Mouse (Mus musculus) CH12.LX (cell line): ENCODE measurements around the gene Bicc1. TPM values are rescaled to one million over a fixed set of nuclear protein-coding genes. Genes with fewer than 3 reads are reported as not detected.
"Not testable (repeated sequence)": the region's sequence is repeated elsewhere in the genome, so short reads cannot be mapped to it uniquely, and the experiment has no call there.

Source experiments
- DNase-seq: peaks from one replicate; pipeline ENCODE4 v3.0.0-alpha.2; 2013; ENCODE audit errors: extremely low read depth
- H3K27ac ChIP-seq: 2 replicates; pipeline ENCODE4 v1.5.1; 2012; ENCODE audit warnings: low read depth, mild to moderate bottlenecking, control low read depth, moderate library complexity; ENCODE audit not compliant: insufficient read depth
- H3K27me3 ChIP-seq: replicated peaks from 2 replicates; pipeline ENCODE3; 2012; ENCODE audit warnings: inconsistent platforms
- H3K36me3 ChIP-seq, 2 experiments: replicated peaks in 1 of 2; 2 replicates each; pipeline versions ENCODE3 to v1.6.1; 2012; ENCODE audit warnings: inconsistent platforms in 1 of 2, low read length in 1 of 2, mild to moderate bottlenecking in 1 of 2, mixed read lengths in 1 of 2, moderate library complexity in 1 of 2; ENCODE audit not compliant: control insufficient read depth in 1 of 2, insufficient read depth in 1 of 2
- H3K4me1 ChIP-seq, 2 experiments: 2 replicates each; pipeline ENCODE4 v1.6.1; 2012; ENCODE audit warnings: inconsistent platforms in 1 of 2, moderate library complexity in 1 of 2; ENCODE audit not compliant: insufficient read depth in 2 of 2, control insufficient read depth in 1 of 2
- H3K4me2 ChIP-seq: 2 replicates; pipeline ENCODE4 v1.6.1; 2012; ENCODE audit warnings: low read depth, mild to moderate bottlenecking, control low read depth; ENCODE audit not compliant: poor library complexity, insufficient read depth, severe bottlenecking
- H3K4me3 ChIP-seq, 3 experiments: fragments of 150-350 bp in 1 of 3; sonication (generic) in 1 of 3; replicated peaks in 1 of 3; 2 replicates each; pipeline versions ENCODE3 to v1.5.1; 2011 to 2012; ENCODE audit warnings: low read depth in 2 of 3, low read length in 2 of 3, mild to moderate bottlenecking in 2 of 3, moderate library complexity in 2 of 3, control low read depth in 1 of 3, improper control_type of control experiment in 1 of 3, inconsistent platforms in 1 of 3, mixed read lengths in 1 of 3; ENCODE audit not compliant: poor library complexity in 1 of 3
- H3K79me2 ChIP-seq: replicated peaks from 2 replicates; pipeline ENCODE4 v1.6.1; 2012; ENCODE audit warnings: mild to moderate bottlenecking, moderate library complexity; ENCODE audit not compliant: control insufficient read depth, poor library complexity, insufficient read depth, severe bottlenecking; ENCODE audit errors: extremely low read depth
- H3K9ac ChIP-seq: 2 replicates; pipeline ENCODE4 v1.6.1; 2012; ENCODE audit warnings: low read depth, mild to moderate bottlenecking, control low read depth, moderate library complexity; ENCODE audit not compliant: insufficient read depth
- H3K9me3 ChIP-seq: replicated peaks from 2 replicates; pipeline ENCODE3; 2012; ENCODE audit warnings: low read length, inconsistent platforms, mixed read lengths
- BHLHE40 ChIP-seq: IDR thresholded peaks from 2 replicates; pipeline ENCODE4 v1.6.1; 2011; ENCODE audit warnings: mild to moderate bottlenecking, low read depth, low read length, improper control_type of control experiment
- CHD1 ChIP-seq: IDR thresholded peaks from 2 replicates; pipeline ENCODE4 v1.6.1; 2012; ENCODE audit warnings: low read depth, low read length, improper control_type of control experiment, inconsistent platforms
- E2F4 ChIP-seq: IDR thresholded peaks from 2 replicates; pipeline ENCODE4 v1.6.1; 2011; ENCODE audit warnings: low read depth, low read length, improper control_type of control experiment; ENCODE audit not compliant: insufficient replicate concordance
- EP300 ChIP-seq: IDR thresholded peaks from 2 replicates; pipeline ENCODE4 v1.6.1; 2011; ENCODE audit warnings: low read length, improper control_type of control experiment
- GABPA ChIP-seq: IDR thresholded peaks from 2 replicates; pipeline ENCODE4 v1.6.1; 2012; ENCODE audit warnings: low read depth, low read length, improper control_type of control experiment, inconsistent platforms; ENCODE audit not compliant: insufficient replicate concordance
- IRF4 ChIP-seq: IDR thresholded peaks from 2 replicates; pipeline ENCODE4 v1.6.1; 2014; ENCODE audit warnings: low read depth, mild to moderate bottlenecking, inconsistent platforms, low read length, improper control_type of control experiment
- JUN ChIP-seq: IDR thresholded peaks from 2 replicates; pipeline ENCODE4 v1.6.1; 2011; ENCODE audit warnings: low read depth, mild to moderate bottlenecking, low read length, improper control_type of control experiment, moderate library complexity; ENCODE audit not compliant: insufficient read depth
- KAT2A ChIP-seq: IDR thresholded peaks from 2 replicates; pipeline ENCODE4 v1.6.1; 2012; ENCODE audit warnings: low read length, improper control_type of control experiment, inconsistent platforms; ENCODE audit not compliant: insufficient replicate concordance
- MAFK ChIP-seq: IDR thresholded peaks from 2 replicates; pipeline ENCODE4 v1.6.1; 2011; ENCODE audit warnings: low read length, improper control_type of control experiment; ENCODE audit not compliant: insufficient replicate concordance
- MAZ ChIP-seq: IDR thresholded peaks from 2 replicates; pipeline ENCODE4 v1.6.1; 2012; ENCODE audit warnings: low read depth, mild to moderate bottlenecking, inconsistent platforms, low read length, improper control_type of control experiment, moderate library complexity
- MXI1 ChIP-seq: IDR thresholded peaks from 2 replicates; pipeline ENCODE4 v1.6.1; 2011; ENCODE audit warnings: mild to moderate bottlenecking, low read depth, low read length, improper control_type of control experiment
- RCOR1 ChIP-seq: conservative IDR thresholded peaks from 2 replicates; pipeline ENCODE4 v1.6.1; 2012; ENCODE audit warnings: low read depth, mild to moderate bottlenecking, inconsistent platforms, low read length, improper control_type of control experiment
- TBP ChIP-seq: conservative IDR thresholded peaks from 2 replicates; pipeline ENCODE4 v1.6.1; 2011; ENCODE audit warnings: low read depth, low read length, improper control_type of control experiment
- USF1 ChIP-seq: IDR thresholded peaks from 2 replicates; pipeline ENCODE4 v1.6.1; 2014; ENCODE audit warnings: low read depth, mild to moderate bottlenecking, inconsistent platforms, low read length, improper control_type of control experiment
- ZC3H11A ChIP-seq: IDR thresholded peaks from 2 replicates; pipeline ENCODE4 v1.6.1; 2012; ENCODE audit warnings: low read depth, mild to moderate bottlenecking, inconsistent platforms, low read length, improper control_type of control experiment
- dilution Hi-C: fragments of 300-500 bp; cut with MboI; formaldehyde crosslinking; loops from 2 replicates; pipeline ENCODE4 v1.14.3; 2020; ENCODE audit warnings: low sequenced_read_pairs; ENCODE audit not compliant: extremely low pct_unique_long_range_greater_than_20kb, extremely low pct_ligation_motif_present
- in situ Hi-C: fragments of 300-500 bp; cut with MboI; formaldehyde crosslinking; loops from 3 replicates; pipeline ENCODE4 v1.14.3; 2019; ENCODE audit warnings: low sequenced_read_pairs, low pct_ligation_motif_present, low pct_unique_long_range_greater_than_20kb, mixed read lengths
- polyA plus RNA-seq: library from polyadenylated mRNA; unstranded; fragments of >175 nt; gene quantifications from 2 replicates; pipeline ENCODE4 v1.2.1, GENCODE M21; 2012; ENCODE audit warnings: low read depth; ENCODE audit not compliant: insufficient read length
- total RNA-seq, 2 experiments: library from RNA; depleted of rRNA; stranded (reverse); fragments of 300-350 nt in 1 of 2; fragments of >200 nt in 1 of 2; gene quantifications; 2 replicates each; pipeline ENCODE4 v1.2.3; 2012 to 2014

Gene Bicc1
- total and polyA plus RNA-seq, 3 experiments = not detected

DNA sequence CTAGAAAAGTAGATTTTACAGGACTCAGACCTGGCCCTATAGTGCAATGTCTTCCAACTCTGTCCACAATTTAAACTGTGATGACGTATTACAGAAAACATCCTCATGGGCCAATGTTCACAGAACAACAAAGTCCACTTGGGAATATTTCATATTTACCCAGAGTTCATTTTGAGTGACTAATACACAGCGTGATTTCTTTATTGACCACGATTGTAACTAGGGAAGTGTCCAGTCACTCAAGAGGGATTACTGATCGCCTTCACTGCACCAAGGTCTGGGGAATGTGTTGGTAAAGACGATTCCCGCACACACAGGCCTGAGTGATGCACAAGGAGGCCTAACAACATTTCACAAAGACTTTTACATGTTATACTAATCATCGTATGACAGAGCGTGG is 197.9 kb downstream of the Bicc1 start:
- Histone ChIP-seq H3K4me2 (no peak overlapping the region), H3K4me3 (no peak overlapping the region), H3K9ac (no peak overlapping the region), H3K79me2 (no peaks in the 10 kb centered on the region), H3K36me3 (no peaks in the 10 kb centered on the region), H3K27me3 (no peaks in the 10 kb centered on the region), H3K27ac (no peak overlapping the region), H3K4me1 (no peaks in the 10 kb centered on the region), H3K9me3 (peaks cover 38% of the 10 kb centered on the region)
- DNase-seq = no peak
- dilution Hi-C loops (no loop called here), in situ Hi-C loops (loop anchor here (25.0 kb wide), 1 partner anchor 649 kb away; no protein-coding TSS in a partner anchor)
- TF ChIP-seq EP300 (no peak), RCOR1 (no peak), GABPA (no peak), BHLHE40 (no peak), TBP (no peak), MAZ (no peak), ZC3H11A (no peak), MXI1 (no peak), USF1 (no peak), MAFK (no peak), JUN (no peak), CHD1 (no peak), KAT2A (no peak), E2F4 (no peak), IRF4 (no peak)

DNA sequence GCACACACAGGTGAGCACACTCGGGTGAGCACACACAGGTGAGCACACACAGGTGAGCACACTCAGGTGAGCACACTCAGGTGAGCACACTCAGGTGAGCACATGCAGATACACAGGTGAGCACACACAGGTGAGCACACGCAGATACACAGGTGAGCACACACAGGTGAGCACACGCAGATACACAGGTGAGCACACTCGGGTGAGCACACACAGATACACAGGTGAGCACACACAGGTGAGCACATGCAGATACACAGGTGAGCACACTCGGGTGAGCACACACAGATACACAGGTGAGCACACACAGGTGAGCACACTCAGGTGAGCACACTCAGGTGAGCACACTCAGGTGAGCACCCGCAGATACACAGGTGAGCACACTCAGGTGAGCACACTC is 199.1 kb downstream of the Bicc1 start:
- H3K27me3 ChIP-seq, H3K36me3 ChIP-seq, H3K4me3 ChIP-seq, H3K9ac ChIP-seq, dilution Hi-C loops, H3K27ac ChIP-seq, H3K4me2 ChIP-seq, H3K4me1 ChIP-seq, H3K79me2 ChIP-seq, DNase-seq: not testable (repeated sequence)
- peaks cover 47% of the 10 kb centered on the region for H3K9me3 ChIP-seq
- in situ Hi-C loops = loop anchor here (25.0 kb wide), 1 partner anchor 648 kb away; no protein-coding TSS in a partner anchor
